Mouse (Mus musculus): ENCODE measurements around the gene Arhgap21.

DNA sequence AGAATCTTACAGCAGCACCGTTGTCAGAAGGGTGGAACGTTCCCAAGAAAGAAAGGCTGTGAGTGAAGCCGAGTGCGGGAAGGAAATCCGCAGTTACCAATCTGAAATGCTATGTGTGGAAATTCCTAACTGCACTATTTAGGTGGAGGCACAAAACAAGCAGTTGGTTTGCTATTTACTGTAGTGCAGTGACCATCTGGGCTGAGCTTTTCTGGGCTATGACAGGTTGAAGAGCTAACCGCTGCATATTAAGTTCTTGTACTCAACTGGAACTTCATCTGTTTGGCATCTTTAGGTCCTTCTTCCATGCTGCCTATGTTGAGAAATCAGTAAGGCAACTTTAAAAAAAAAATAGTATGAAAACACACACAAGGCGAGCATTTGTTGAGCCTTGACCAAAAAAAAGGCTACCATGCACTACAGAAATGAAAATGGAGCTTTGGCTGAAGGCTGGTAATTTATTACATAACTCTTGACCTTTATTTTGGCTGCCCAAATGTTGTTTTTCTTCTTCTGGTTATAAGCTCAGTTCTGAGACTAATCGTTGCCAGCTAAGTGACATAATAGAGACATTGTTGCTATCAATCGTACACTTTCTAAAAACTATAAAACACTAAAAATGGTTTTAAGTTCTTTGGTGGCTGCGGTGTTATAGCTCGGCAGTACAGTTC, 56.2 kb downstream of the Arhgap21 start:
- TF ChIP-seq POLR2A (IDR thresholded peaks at IDR 0.05; ENCODE audit: low read depth, low read length), result no peak
- TF ChIP-seq CTCF (IDR thresholded peaks at IDR 0.05; ENCODE audit: borderline replicate concordance, insufficient read depth, low read length), result no peak

Measured in embryonic fibroblast, embryonic 13.5 days (primary cell).